Mouse (Mus musculus) cortical plate, adult 2 months (tissue): ENCODE results near the gene Upk3b.

ENCODE experiments used
- CTCF ChIP-seq: fragments of 200-500 bp; IDR thresholded peaks from 2 replicates; pipeline ENCODE4 v1.5.1; 2011; ENCODE audit warnings: mild to moderate bottlenecking, control low read depth, low read length; ENCODE audit not compliant: insufficient read depth; ENCODE audit errors: extremely low read depth
- POLR2A ChIP-seq: fragments of 200-500 bp; IDR thresholded peaks from 2 replicates; pipeline ENCODE4 v1.6.1; 2011; ENCODE audit warnings: mild to moderate bottlenecking, low read length, control low read depth; ENCODE audit not compliant: insufficient read depth; ENCODE audit errors: extremely low read depth

- no peak for TF ChIP-seq CTCF
- TF ChIP-seq POLR2A = no peak
These were observed 33.8 kb upstream of the Upk3b start for GRCm38 (mm10) chr5:136004537-136004936.
